Mouse (Mus musculus): Measurements from ENCODE around the gene Pigyl. TPM values are rescaled to one million over a fixed set of nuclear protein-coding genes. Genes with fewer than 3 reads are reported as not detected.
A peak's percentile ranks its signal among the peaks of the same experiment; 100 is the strongest.

Pigyl gene
- polyA plus RNA-seq, 1 experiment from 2014 or later, result 34.6 TPM

GRCm38 (mm10) chr9:22164711-22165668, 8.3 kb downstream of the Pigyl start:
- Histone ChIP-seq H3K4me1 (ENCODE audit: control insufficient read depth, low read depth, low read length) (peaks cover 3% of the 10 kb centered on the region; the same call in 1 of the 2 replicates), H3K9me3 (replicated peaks; ENCODE audit: control insufficient read depth, low read length) (peaks cover 4% of the 10 kb centered on the region), H3K4me3 (ENCODE audit: low read depth, low read length) (peak overlapping the region; percentile 60), H3K9ac (ENCODE audit: low read depth, low read length) (peak overlapping the region; percentile 49), H3K27ac (ENCODE audit: low read length) (no peak overlapping the region), H3K4me2 (ENCODE audit: low read depth, low read length) (peak overlapping the region; percentile 86), H3K36me3 (ENCODE audit: control insufficient read depth, insufficient read depth) (no peaks in the 10 kb centered on the region), H3K27me3 (ENCODE audit: control insufficient read depth, insufficient read depth, low read depth, low read length) (peaks cover 20% of the 10 kb centered on the region)
- 0 out of 2 replicates have a peak, but pooled peaks have one; percentile 43 for ATAC-seq (ENCODE audit: low read depth)
- 3% methylated on average over 54 of the region's 54 CpGs for WGBS (ENCODE audit: insufficient replicate concordance)

- no peak overlapping the region for H3K4me2 ChIP-seq (ENCODE audit: low read depth, low read length)
- 41% methylated on average over 6 of the region's 6 CpGs for WGBS (ENCODE audit: insufficient replicate concordance)
Measured at GRCm38 (mm10) chr9:22165964-22166363, 9.3 kb downstream of the Pigyl start.

GRCm38 (mm10) chr9:22166686-22167085, 10.0 kb downstream of the Pigyl start:
- Histone ChIP-seq H3K36me3 (ENCODE audit: control insufficient read depth, insufficient read depth) (no peaks in the 10 kb centered on the region), H3K27ac (ENCODE audit: low read length) (no peak overlapping the region), H3K9me3 (replicated peaks; ENCODE audit: control insufficient read depth, low read length) (peaks cover 4% of the 10 kb centered on the region), H3K4me2 (ENCODE audit: low read depth, low read length) (no peak overlapping the region), H3K4me1 (ENCODE audit: control insufficient read depth, low read depth, low read length) (peaks cover 3% of the 10 kb centered on the region; the same call in 1 of the 2 replicates), H3K27me3 (ENCODE audit: control insufficient read depth, insufficient read depth, low read depth, low read length) (peaks cover 20% of the 10 kb centered on the region), H3K4me3 (ENCODE audit: low read depth, low read length) (no peak overlapping the region), H3K9ac (ENCODE audit: low read depth, low read length) (no peak overlapping the region)
- no peak for ATAC-seq (ENCODE audit: low read depth)
- WGBS (ENCODE audit: insufficient replicate concordance), result 80% methylated on average over 10 of the region's 10 CpGs

More at GRCm38 (mm10) chr9:22165964-22166363, 9.3 kb downstream of the Pigyl start:
- Histone ChIP-seq H3K36me3 (ENCODE audit: control insufficient read depth, insufficient read depth) (no peaks in the 10 kb centered on the region), H3K27me3 (ENCODE audit: control insufficient read depth, insufficient read depth, low read depth, low read length) (peaks cover 20% of the 10 kb centered on the region), H3K4me1 (ENCODE audit: control insufficient read depth, low read depth, low read length) (peaks cover 3% of the 10 kb centered on the region; the same call in 1 of the 2 replicates), H3K9me3 (replicated peaks; ENCODE audit: control insufficient read depth, low read length) (peaks cover 4% of the 10 kb centered on the region), H3K27ac (ENCODE audit: low read length) (no peak overlapping the region), H3K4me3 (ENCODE audit: low read depth, low read length) (no peak overlapping the region), H3K9ac (ENCODE audit: low read depth, low read length) (no peak overlapping the region)
- ATAC-seq (ENCODE audit: low read depth), result no peak

GRCm38 (mm10) chr9:22167751-22168150, 11.1 kb downstream of the Pigyl start:
- H3K4me3 ChIP-seq (ENCODE audit: low read depth, low read length), result no peak overlapping the region
- 81% methylated on average over 4 of the region's 4 CpGs for whole genome bisulfite sequencing (ENCODE audit: insufficient replicate concordance)
- no peak overlapping the region for H3K4me2 ChIP-seq (ENCODE audit: low read depth, low read length)
- ATAC-seq (ENCODE audit: low read depth), result no peak
- peaks cover 4% of the 10 kb centered on the region for H3K9me3 ChIP-seq (replicated peaks; ENCODE audit: control insufficient read depth, low read length)
- peaks cover 3% of the 10 kb centered on the region; the same call in 1 of the 2 replicates for H3K4me1 ChIP-seq (ENCODE audit: control insufficient read depth, low read depth, low read length)
- no peaks in the 10 kb centered on the region for H3K36me3 ChIP-seq (ENCODE audit: control insufficient read depth, insufficient read depth)
- H3K27me3 ChIP-seq (ENCODE audit: control insufficient read depth, insufficient read depth, low read depth, low read length), result peaks cover 20% of the 10 kb centered on the region
- no peak overlapping the region for H3K27ac ChIP-seq (ENCODE audit: low read length)
- no peak overlapping the region for H3K9ac ChIP-seq (ENCODE audit: low read depth, low read length)

- peaks cover 4% of the 10 kb centered on the region for H3K9me3 ChIP-seq (replicated peaks; ENCODE audit: control insufficient read depth, low read length)
- no peak overlapping the region for H3K4me2 ChIP-seq (ENCODE audit: low read depth, low read length)
- no peak overlapping the region for H3K4me3 ChIP-seq (ENCODE audit: low read depth, low read length)
- H3K4me1 ChIP-seq (ENCODE audit: control insufficient read depth, low read depth, low read length), result peaks cover 3% of the 10 kb centered on the region; the same call in 1 of the 2 replicates
- WGBS (ENCODE audit: insufficient replicate concordance), result 84% methylated on average over 11 of the region's 11 CpGs
- H3K27me3 ChIP-seq (ENCODE audit: control insufficient read depth, insufficient read depth, low read depth, low read length), result peaks cover 15% of the 10 kb centered on the region
- H3K9ac ChIP-seq (ENCODE audit: low read depth, low read length), result no peak overlapping the region
- no peak overlapping the region for H3K27ac ChIP-seq (ENCODE audit: low read length)
- ATAC-seq (ENCODE audit: low read depth), result no peak
- H3K36me3 ChIP-seq (ENCODE audit: control insufficient read depth, insufficient read depth), result no peaks in the 10 kb centered on the region
Measured at GRCm38 (mm10) chr9:22169327-22169726, 12.7 kb downstream of the Pigyl start.

GRCm38 (mm10) chr9:22172318-22172717, 15.7 kb downstream of the Pigyl start:
- no peaks in the 10 kb centered on the region for H3K36me3 ChIP-seq (ENCODE audit: control insufficient read depth, insufficient read depth)
- H3K4me3 ChIP-seq (ENCODE audit: low read depth, low read length), result no peak overlapping the region
- no peak overlapping the region for H3K4me2 ChIP-seq (ENCODE audit: low read depth, low read length)
- ATAC-seq (ENCODE audit: low read depth), result no peak
- H3K27me3 ChIP-seq (ENCODE audit: control insufficient read depth, insufficient read depth, low read depth, low read length), result no peaks in the 10 kb centered on the region
- H3K9ac ChIP-seq (ENCODE audit: low read depth, low read length), result no peak overlapping the region
- no peaks in the 10 kb centered on the region for H3K9me3 ChIP-seq (replicated peaks; ENCODE audit: control insufficient read depth, low read length)
- H3K27ac ChIP-seq (ENCODE audit: low read length), result no peak overlapping the region
- no peaks in the 10 kb centered on the region for H3K4me1 ChIP-seq (ENCODE audit: control insufficient read depth, low read depth, low read length)
- 58% methylated on average over 4 of the region's 4 CpGs for WGBS (ENCODE audit: insufficient replicate concordance)

GRCm38 (mm10) chr9:22188025-22188611, 31.5 kb downstream of the Pigyl start, which contains the start of gene Zfp872:
Zfp872 (plus strand) TSS chr9:22188090.
- Histone ChIP-seq H3K9ac (ENCODE audit: low read depth, low read length) (no peak within 1 kb of the TSS), H3K27ac (ENCODE audit: low read length) (no peak within 1 kb of the TSS), H3K4me1 (ENCODE audit: control insufficient read depth, low read depth, low read length) (no peaks in the 10 kb centered on the region), H3K4me3 (ENCODE audit: low read depth, low read length) (peak within 1 kb of the TSS; percentile 29), H3K36me3 (ENCODE audit: control insufficient read depth, insufficient read depth) (no peaks in the 10 kb centered on the region), H3K9me3 (replicated peaks; ENCODE audit: control insufficient read depth, low read length) (peaks cover 4% of the 10 kb centered on the region), H3K4me2 (ENCODE audit: low read depth, low read length) (peak within 1 kb of the TSS; percentile 46), H3K27me3 (ENCODE audit: control insufficient read depth, insufficient read depth, low read depth, low read length) (peaks cover 11% of the 10 kb centered on the region)
- ATAC-seq (ENCODE audit: low read depth), result no peak
- WGBS (ENCODE audit: insufficient replicate concordance), result 20% methylated on average over 43 of the region's 43 CpGs

- Histone ChIP-seq H3K4me1 (ENCODE audit: control insufficient read depth, low read depth, low read length) (no peaks in the 10 kb centered on the region), H3K27me3 (ENCODE audit: control insufficient read depth, insufficient read depth, low read depth, low read length) (no peaks in the 10 kb centered on the region), H3K27ac (ENCODE audit: low read length) (no peak overlapping the region), H3K36me3 (ENCODE audit: control insufficient read depth, insufficient read depth) (no peaks in the 10 kb centered on the region), H3K4me2 (ENCODE audit: low read depth, low read length) (no peak overlapping the region), H3K4me3 (ENCODE audit: low read depth, low read length) (no peak overlapping the region), H3K9me3 (replicated peaks; ENCODE audit: control insufficient read depth, low read length) (peaks cover 2% of the 10 kb centered on the region; the same call in 1 of the 2 replicates), H3K9ac (ENCODE audit: low read depth, low read length) (no peak overlapping the region)
- 29% methylated on average over 5 of the region's 5 CpGs for WGBS (ENCODE audit: insufficient replicate concordance)
- ATAC-seq (ENCODE audit: low read depth), result no peak
Measured at GRCm38 (mm10) chr9:22196412-22196811, 39.8 kb downstream of the Pigyl start.
